Mouse (Mus musculus) cerebellum, adult 11 months (tissue): ENCODE measurements around the gene Cltc.
A peak's percentile ranks its signal among the peaks of the same experiment; 100 is the strongest.

ENCODE experiments used
- DNase-seq: peaks from one replicate; pipeline ENCODE4 v3.0.0; 2022

Cltc gene

GRCm38 (mm10) chr11:86681423-86681822 lies 75.9 kb downstream of the Cltc start:
- no peak for DNase-seq

- DNase-seq: no peak
Measured at GRCm38 (mm10) chr11:86680729-86681128, 76.6 kb downstream of the Cltc start.

GRCm38 (mm10) chr11:86678957-86679356 lies 78.4 kb downstream of the Cltc start:
- no peak for DNase-seq

- DNase-seq: no peak
Measured at GRCm38 (mm10) chr11:86675520-86675919, 81.8 kb downstream of the Cltc start.

- no peak for DNase-seq
Measured at GRCm38 (mm10) chr11:86672772-86673171, 84.6 kb downstream of the Cltc start.

- no peak for DNase-seq
Measured at GRCm38 (mm10) chr11:86671041-86671675, 86.2 kb downstream of the Cltc start.

GRCm38 (mm10) chr11:86668169-86668568 lies 89.2 kb downstream of the Cltc start:
- DNase-seq: no peak

GRCm38 (mm10) chr11:86667553-86667952 lies 89.8 kb downstream of the Cltc start:
- no peak for DNase-seq

- DNase-seq: no peak
Measured at GRCm38 (mm10) chr11:86664406-86664805, 93.0 kb downstream of the Cltc start.

GRCm38 (mm10) chr11:86663977-86664376 lies 93.4 kb downstream of the Cltc start:
- DNase-seq: no peak

GRCm38 (mm10) chr11:86662986-86663895 lies 94.1 kb downstream of the Cltc start:
- DNase-seq: no peak

GRCm38 (mm10) chr11:86657863-86658262 lies 99.5 kb downstream of the Cltc start:
- no peak for DNase-seq

GRCm38 (mm10) chr11:86656849-86657567 lies 100.4 kb downstream of the Cltc start:
- no peak for DNase-seq

GRCm38 (mm10) chr11:86655671-86656070 lies 101.7 kb downstream of the Cltc start:
- DNase-seq: no peak

- DNase-seq: no peak
Measured at GRCm38 (mm10) chr11:86654096-86654495, 103.3 kb downstream of the Cltc start.

GRCm38 (mm10) chr11:86653446-86653845 lies 103.9 kb downstream of the Cltc start:
- peak; percentile 23 for DNase-seq

GRCm38 (mm10) chr11:86652578-86652979 lies 104.8 kb downstream of the Cltc start:
- no peak for DNase-seq

- DNase-seq: no peak
Measured at GRCm38 (mm10) chr11:86650676-86651075, 106.7 kb downstream of the Cltc start.

GRCm38 (mm10) chr11:86649542-86649941 lies 107.8 kb downstream of the Cltc start:
- no peak for DNase-seq

GRCm38 (mm10) chr11:86647706-86648447 lies 109.5 kb downstream of the Cltc start:
- no peak for DNase-seq

GRCm38 (mm10) chr11:86646885-86647459 lies 110.4 kb downstream of the Cltc start:
- no peak for DNase-seq

- DNase-seq: no peak
Measured at GRCm38 (mm10) chr11:86646136-86646834, 111.1 kb downstream of the Cltc start.
